Mouse (Mus musculus) adrenal gland, postnatal 14 days (tissue): Measurements from ENCODE around the gene Ubn2. TPM values are rescaled to one million over a fixed set of nuclear protein-coding genes. Genes with fewer than 3 reads are reported as not detected.
A peak's percentile ranks its signal among the peaks of the same experiment; 100 is the strongest.
"Not testable (repeated sequence)": the region's sequence is repeated elsewhere in the genome, so short reads cannot be mapped to it uniquely, and the experiment has no call there.

ENCODE experiments used
- DNase-seq: peaks from one replicate; pipeline ENCODE4 v3.0.0; 2021; ENCODE audit warnings: mixed read lengths
- microRNA-seq, 2 experiments: library from miRNA; unstranded; fragments of <30 nt; microRNA quantifications; one replicate each; pipeline ENCODE4 v1.2.0; 2021
- total RNA-seq: library from RNA; stranded (reverse); gene quantifications from 2 replicates; pipeline ENCODE4 v1.2.3, GENCODE M21; 2021

Ubn2 gene
- total RNA-seq, 1 experiment from 2014 or later, result 27.6 TPM

GRCm38 (mm10) chr6:38533428-38534405 is 100.0 kb downstream of the Ubn2 start, which contains the start of gene Fmc1:
TSS of gene Fmc1 (plus strand) at chr6:38533502.
- DNase-seq, result peak; percentile 98

- peak; percentile 100 for DNase-seq
These were observed 101.1 kb downstream of the Ubn2 start for GRCm38 (mm10) chr6:38534640-38535365.

- no peak for DNase-seq
These were observed 101.6 kb downstream of the Ubn2 start for GRCm38 (mm10) chr6:38535366-38535690.

- DNase-seq, result no peak
These were observed 102.0 kb downstream of the Ubn2 start for GRCm38 (mm10) chr6:38535788-38536187.

- not testable (repeated sequence) for DNase-seq
These were observed 110.4 kb downstream of the Ubn2 start for GRCm38 (mm10) chr6:38544141-38544540.

- DNase-seq, result not testable (repeated sequence)
These were observed 113.3 kb downstream of the Ubn2 start for GRCm38 (mm10) chr6:38547005-38547404.

GRCm38 (mm10) chr6:38547707-38548106 is 114.0 kb downstream of the Ubn2 start:
- no peak for DNase-seq

GRCm38 (mm10) chr6:38548595-38548994 is 114.8 kb downstream of the Ubn2 start:
- DNase-seq, result not testable (repeated sequence)

- not testable (repeated sequence) for DNase-seq
These were observed 116.1 kb downstream of the Ubn2 start for GRCm38 (mm10) chr6:38549840-38550239.

- peak; percentile 85 for DNase-seq
These were observed 116.7 kb downstream of the Ubn2 start for GRCm38 (mm10) chr6:38550250-38551061.

GRCm38 (mm10) chr6:38551062-38551988 is 117.6 kb downstream of the Ubn2 start, which contains the start of gene Luc7l2:
TSS of gene Luc7l2 (plus strand) at chr6:38551334.
- peak; percentile 99 for DNase-seq

- peak; percentile 99 for DNase-seq
These were observed 118.4 kb downstream of the Ubn2 start for GRCm38 (mm10) chr6:38551989-38552635.

- no peak for DNase-seq
These were observed 118.9 kb downstream of the Ubn2 start for GRCm38 (mm10) chr6:38552636-38553000.

Small RNA genes within 50 kb of the gene (microRNA-seq; reads per million reads assigned to microRNA genes)
- gene Mir7670, result 0 to 0.38 reads per million in 2 experiments

Other genes with a start within 250 kb of the Ubn2 start
- 4.0 and 4.1 TPM in 2 replicates for gene D630045J12Rik, start 179.9 kb upstream of the Ubn2 start, total RNA-seq
- 4.3 and 5.0 TPM in 2 replicates for gene Zc3hav1l, start 134.7 kb upstream of the Ubn2 start, total RNA-seq
- gene Zc3hav1, start 79.3 kb upstream of the Ubn2 start, total RNA-seq, result 45.0 and 49.5 TPM in 2 replicates
- 1.6 and 3.3 TPM in 2 replicates for gene Ttc26, start 52.5 kb upstream of the Ubn2 start, total RNA-seq
- gene Fmc1, start 99.6 kb downstream of the Ubn2 start, total RNA-seq, result 174 and 186 TPM in 2 replicates
- gene Luc7l2, start 117.4 kb downstream of the Ubn2 start, total RNA-seq, result 154 and 173 TPM in 2 replicates
- 0.78 and 1.1 TPM in 2 replicates for gene Klrg2, start 203.3 kb downstream of the Ubn2 start, total RNA-seq
- 3.7 TPM in 2 replicates for gene Clec2l, start 229.1 kb downstream of the Ubn2 start, total RNA-seq